Mouse (Mus musculus) embryonic facial prominence, embryonic 14.5 days (tissue): Measurements from ENCODE around the gene Dph3. TPM values are rescaled to one million over a fixed set of nuclear protein-coding genes. Genes with fewer than 3 reads are reported as not detected.

Source experiments
- polyA plus RNA-seq: library from polyadenylated mRNA; unstranded; fragments of >200 nt; fragmentation: Nextera tagmentation; extraction: Ambion mirVana; gene quantifications from 2 replicates; pipeline ENCODE4 v1.2.1, GENCODE M21; 2014

The Dph3 gene
- polyA plus RNA-seq, 1 experiment from 2014 or later, result 100 TPM

Other genes starting within 250 kb of the Dph3 start
- gene Galnt15, start 56.7 kb downstream of the Dph3 start, polyA plus RNA-seq, result 0.36 and 0.50 TPM in 2 replicates
- gene Oxnad1, start 355 bp downstream of the Dph3 start, polyA plus RNA-seq, result 14.2 and 14.8 TPM in 2 replicates
- gene Msmb, start 56.3 kb upstream of the Dph3 start, polyA plus RNA-seq, result not detected in 2 replicates
- 112 TPM in 2 replicates for gene Ncoa4, start 74.1 kb upstream of the Dph3 start, polyA plus RNA-seq
- 298 and 302 TPM in 2 replicates for gene Timm23, start 116.2 kb upstream of the Dph3 start, polyA plus RNA-seq
- gene Parg, start 116.2 kb upstream of the Dph3 start, polyA plus RNA-seq, result 45.2 and 46.0 TPM in 2 replicates
- gene Ogdhl, start 236.3 kb upstream of the Dph3 start, polyA plus RNA-seq, result 9.5 and 10.5 TPM in 2 replicates